Mouse (Mus musculus) forelimb bud, embryonic 11.5 days (tissue): ENCODE results near the gene Fancg.

Experiments used
- DNase-seq: peaks from one replicate; pipeline ENCODE4 v3.0.0-alpha.2; 2012; ENCODE audit warnings: low read depth, low spot score

Fancg gene

DNA sequence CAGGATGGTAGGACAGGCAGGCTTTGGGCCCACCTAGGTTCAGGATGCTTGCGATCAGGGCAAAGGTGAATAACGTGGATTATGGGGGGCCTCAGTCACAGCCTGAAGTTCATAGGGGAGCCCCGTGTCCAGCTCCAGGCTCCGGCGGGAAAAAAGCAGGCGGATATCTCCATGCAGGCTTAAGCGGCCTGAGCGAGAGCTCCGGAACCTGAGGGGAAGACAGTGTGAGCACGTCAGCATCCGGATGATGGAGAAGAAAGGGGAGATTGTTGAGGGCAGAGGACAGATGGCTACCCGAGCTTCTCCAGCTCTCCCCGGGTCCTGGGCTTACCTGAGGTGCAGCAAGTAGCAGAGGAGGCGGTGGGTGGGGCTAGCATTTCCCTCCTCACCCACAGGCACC lies 23.2 kb upstream of the Fancg start:
- DNase-seq: no peak

DNA sequence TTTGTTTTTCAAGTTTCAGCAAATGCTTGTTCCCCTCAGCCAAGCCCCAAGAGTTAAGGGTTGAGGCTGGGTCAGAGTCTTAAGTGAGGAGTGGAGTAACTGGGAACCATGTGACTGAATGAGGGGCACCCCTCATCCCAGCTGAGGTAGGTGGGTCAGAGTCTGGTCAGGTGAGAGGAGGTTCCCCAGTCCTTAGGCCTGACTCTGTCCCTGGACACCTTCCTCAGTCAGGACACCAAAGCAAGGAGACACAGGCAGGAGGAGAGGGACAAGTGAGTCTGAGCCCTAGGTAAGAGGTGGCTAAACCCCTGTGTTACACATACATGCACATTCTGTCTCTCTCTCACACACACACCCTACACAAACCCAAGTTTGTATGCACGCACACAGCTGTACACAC lies 22.2 kb upstream of the Fancg start:
- DNase-seq: no peak

DNA sequence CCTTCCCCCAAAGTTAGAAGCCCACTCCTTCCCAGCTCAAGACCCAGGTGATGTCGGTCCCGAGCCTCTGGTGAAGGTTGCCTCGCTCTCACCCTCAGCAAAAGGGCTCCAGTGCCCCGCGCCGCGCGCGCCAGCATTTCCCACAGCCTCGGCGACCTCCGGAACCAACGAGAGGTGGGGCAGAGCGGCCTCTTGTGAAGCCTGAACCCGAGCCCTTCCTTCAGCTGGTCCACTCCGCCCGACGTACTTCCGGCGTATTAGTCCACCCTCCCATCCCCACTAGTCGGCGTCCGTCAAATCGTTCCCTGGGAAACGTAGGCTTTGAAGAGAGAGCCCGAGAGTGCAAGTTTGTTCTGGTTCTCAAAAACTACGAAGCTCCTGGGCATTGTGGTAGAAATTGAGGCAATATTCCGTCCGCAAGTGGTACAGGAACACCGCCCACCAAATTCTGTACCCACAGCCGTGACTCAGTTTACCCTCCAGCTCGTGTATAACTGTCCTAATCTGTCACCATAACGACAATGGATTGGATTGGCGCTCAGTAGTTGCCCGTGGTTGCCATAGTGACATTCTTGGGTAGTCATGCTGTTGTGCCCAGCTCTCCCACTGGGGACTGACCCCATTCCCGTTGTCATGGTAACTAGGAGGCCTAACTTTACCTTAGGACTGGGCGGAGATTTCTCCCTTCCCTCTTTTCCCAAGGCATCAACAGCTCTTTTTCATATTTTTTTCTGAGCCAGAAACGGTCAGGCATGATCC lies 21.1 kb upstream of the Fancg start, which contains the start of gene Stoml2:
TSS of gene Stoml2 (minus strand) at position 474 of the 759 bp plus-strand sequence.
- DNase-seq: peak; percentile 91

DNA sequence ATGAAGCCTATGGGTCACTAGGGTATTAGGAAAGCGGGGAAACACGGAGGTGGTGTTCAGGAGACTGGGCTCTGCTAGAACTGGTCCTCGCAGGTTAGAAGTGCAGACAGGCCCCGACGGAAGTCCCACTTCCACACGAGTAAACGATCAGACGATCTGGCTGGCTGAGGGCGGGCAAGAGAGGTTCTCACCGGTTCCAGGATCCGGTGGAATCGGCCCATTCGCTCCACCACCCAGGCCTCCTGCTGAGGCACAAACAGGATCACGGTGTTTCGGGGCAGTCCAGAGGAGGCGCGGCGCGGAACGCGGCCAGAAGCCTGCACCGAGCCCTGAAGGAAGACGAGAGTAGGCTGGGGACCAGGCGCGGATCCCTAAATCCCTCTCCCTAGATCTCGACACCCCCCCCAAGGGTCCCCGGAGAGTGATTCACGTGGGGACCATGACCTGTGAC lies 20.5 kb upstream of the Fancg start:
- DNase-seq: no peak

DNA sequence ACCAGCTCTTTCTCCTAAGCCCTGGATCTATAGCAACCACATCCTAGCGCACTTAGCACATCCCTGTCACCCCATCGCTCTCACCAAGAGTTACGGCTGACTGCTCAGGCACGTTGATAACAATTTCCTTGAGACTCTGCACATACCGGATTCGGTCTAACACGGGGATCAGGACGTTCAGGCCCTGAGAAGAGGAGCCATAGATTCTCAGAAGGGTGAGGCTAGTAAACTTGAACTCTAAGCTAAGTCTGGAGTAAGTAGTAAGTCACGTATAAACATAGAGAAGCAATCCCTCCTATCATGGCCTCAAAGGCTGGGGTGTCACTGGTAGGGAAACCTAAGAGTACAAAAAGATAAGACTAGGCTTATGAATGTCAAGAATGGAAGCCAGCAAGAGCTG lies 20.0 kb upstream of the Fancg start:
- DNase-seq: no peak

DNA sequence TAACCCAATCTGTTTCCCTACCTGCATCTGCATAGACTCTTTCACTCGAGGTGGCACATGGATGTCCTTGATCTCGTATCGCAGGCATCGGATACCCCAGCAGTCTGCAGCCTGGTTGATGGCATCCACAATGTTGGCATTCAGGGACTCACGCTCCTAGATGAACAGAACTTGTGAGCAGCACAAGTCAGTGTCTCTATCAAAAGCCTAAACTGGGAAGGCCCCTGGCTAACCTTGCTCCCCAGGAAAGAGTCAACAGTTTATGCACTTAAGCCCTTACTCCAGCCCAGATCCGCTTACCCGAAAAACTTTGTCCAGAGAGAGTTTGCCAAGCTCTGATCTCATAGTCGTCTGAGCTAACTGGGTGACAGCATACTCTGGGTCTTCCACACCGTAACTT lies 19.4 kb upstream of the Fancg start:
- DNase-seq: no peak

DNA sequence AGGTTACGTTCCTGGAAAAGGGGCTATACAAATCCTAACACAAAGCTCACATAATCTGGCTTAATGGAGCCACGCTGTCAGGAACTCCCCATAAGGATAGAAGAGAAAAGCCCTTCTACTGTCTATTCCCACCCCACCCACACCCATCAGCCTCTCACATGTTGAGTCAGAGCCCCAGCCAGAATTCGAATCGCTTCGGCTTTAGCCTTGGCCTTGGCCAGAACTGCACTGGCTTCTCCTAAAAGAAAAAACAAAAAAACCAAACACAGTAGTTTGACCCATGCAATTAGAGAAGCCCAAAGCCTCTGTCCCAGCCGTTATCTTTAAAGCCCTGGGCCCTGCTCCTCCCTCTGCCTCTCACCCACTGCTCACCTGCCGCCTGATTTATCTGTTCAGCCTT lies 18.8 kb upstream of the Fancg start:
- DNase-seq: no peak

DNA sequence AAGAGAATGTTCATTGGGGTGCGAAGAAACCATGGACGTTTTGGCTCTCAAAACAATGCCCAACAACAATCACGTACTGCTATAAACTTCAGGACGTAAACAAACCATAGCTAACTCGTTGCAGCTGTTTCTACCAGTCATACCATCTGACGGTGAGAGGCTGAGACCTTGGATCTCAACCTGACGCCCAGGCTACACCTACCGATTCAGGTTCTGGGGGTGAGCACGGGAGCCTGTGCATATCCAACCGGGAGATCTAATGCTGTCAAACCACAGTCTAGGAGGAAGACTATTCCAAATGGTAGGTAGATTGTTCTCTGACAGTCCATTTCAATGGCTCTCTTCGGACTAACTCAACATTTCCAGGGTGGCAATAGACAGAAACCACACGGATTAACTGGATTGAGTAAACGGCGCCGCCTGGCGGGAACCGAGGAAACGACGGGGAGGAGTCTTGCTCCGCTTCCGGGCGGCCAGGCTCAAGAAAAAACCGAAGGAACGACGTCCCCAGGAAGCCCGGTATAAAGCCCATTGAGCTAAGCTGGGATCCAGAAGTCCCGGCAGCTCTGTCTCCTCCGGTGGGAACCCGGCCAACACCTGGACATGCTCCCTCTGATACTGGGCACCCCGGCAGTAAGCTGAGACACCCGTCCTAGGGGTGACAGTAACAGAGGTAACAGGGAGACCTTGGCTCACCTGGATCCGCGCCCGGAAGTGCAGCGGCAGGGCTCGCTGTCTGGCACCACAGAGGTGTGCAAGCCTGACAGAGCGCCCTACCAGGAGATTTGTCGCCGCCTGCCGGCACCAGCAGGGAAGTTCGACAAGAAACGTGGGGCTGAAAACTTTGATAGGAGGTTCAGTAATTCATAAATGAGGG lies 15.0 kb upstream of the Fancg start, which contains the start of gene Pigo:
TSS of gene Pigo (minus strand) at position 736 of the 877 bp plus-strand sequence.
- DNase-seq: peak; percentile 92

DNA sequence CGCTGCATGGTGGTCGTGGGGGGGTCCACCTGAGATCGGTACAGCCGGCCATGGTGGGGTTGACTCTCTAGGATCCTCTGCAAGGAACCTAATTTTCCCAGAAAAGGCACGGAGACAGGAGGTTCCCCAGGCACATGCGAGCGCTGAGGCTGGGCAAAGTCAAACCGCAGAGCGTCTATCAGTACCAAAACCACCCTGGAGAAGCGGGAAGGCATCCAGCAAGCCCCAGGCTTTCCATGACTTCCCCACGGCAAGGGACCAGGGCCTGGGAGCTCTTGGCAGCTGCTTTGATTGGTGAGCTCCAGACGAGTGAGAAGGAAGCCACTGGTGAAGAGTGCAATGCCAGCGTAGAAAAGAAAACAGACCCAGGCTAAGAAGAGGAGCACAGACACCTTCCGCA lies 14.4 kb upstream of the Fancg start:
- no peak for DNase-seq

DNA sequence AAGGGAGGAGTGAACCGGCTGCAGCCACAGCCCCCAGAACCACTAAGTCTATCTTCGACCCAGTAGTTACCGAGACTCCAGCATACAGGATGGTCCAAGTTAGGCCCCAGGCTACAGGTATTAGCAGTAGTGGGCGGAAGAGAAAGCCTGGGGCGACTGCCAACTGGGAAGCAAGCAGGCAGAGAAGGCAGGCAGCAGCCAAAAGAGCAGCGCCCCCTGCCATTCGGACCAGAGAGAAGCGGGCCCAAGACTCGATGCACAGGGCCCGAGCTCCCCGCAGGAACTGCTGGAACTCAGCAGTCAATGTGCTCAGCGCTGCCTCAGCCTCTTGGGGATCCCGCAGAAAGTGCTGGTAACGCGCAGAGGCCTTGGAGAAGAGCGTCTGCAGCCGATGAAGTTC lies 11.0 kb upstream of the Fancg start:
- DNase-seq: no peak

DNA sequence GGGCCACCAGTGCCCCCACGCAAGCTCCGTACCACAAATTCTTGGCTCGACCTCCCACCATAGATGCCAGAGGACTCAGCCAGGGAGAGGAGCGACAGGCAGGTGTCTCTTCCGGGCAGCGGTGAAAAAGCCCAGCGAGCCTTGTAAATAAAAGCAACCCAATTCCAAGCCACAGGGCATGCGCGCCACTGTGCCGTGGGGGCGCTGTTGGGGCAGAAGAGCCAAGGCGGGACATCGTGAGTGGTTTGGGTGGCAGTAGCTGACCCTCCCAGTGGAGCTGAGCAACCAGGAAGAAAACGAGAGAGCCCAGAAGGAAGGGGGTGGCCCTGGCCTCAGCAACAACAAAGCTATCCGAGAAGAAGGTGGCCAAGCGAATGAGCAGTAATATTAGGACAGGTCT lies 10.6 kb upstream of the Fancg start:
- DNase-seq: no peak

DNA sequence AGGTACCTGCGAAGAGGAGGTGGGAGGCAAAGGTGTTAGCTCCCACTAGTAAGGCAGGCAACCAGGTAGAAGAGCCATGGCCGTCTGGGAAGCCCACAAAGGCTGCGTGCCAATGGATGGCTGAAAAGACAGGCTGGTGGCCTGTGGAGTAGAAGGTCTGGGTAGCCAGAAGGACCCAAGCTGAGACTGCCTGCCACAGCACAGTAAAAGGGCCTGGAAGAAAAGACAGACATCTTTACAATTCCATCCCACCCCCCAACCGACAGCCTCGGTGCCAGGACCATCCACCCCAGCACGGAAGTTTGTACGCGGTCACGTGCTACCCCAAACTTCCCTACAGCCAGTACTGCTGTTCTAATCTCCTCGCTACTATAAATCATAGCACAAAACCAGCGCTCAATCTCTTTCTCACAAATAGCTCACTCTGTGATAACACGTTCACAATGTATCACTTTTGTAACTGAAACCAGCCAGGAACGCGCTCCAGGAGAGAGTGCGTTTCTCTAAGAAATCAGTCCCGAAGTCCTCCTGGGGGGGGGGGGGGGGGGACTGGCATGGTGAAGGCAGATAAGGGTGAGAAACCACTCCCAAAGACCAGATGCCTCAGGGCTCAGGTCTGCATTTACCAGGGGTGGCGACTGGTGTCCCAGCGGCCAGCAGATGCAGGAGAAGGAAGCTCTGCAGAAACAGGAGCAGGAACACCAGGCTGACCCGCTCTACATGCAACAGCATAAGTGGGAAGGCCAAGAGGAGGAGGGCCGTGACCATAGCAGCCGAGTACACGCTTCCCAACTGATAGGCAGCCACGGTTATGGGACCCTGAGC lies 9.5 kb upstream of the Fancg start:
- no peak for DNase-seq

DNA sequence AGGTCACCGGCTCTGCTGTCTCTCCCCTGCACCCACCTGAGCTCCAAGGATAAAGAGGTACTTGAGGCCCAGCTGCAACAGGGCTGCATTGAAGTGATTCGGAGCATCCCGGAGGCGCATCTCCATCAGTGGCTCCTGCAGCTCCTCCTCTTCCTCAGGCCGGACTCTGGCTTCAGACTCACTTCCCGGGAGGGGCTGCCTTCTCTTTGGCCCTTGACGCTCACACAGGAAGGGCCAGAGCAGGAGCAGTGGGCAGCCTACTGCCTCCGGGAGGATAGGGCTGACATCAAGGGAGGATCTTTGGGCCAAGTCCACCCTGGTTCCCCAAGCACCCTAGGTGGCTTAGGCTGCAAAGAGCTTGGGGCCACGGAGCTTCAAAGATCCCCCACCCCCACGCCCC lies 8.9 kb upstream of the Fancg start:
- no peak for DNase-seq

DNA sequence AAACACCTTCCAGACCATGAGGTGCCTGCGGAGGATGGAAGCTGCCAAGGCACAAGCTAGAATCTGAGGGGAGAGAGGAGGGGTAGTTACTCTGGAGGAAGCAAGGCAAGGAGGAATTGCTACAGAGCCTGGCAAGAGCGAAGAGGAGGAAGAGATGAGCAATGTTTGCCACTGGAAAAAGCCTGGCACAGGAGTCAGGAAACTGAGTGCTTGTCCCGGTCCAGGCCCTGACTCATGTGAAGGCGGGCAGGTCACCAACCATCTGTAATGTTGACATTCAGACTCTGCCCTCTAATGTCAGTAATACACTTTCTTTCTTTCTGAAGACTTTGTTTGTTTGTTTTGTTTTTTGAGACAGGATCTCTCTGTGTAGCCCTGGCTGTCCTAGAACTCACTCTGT lies 7.8 kb upstream of the Fancg start:
- no peak for DNase-seq

DNA sequence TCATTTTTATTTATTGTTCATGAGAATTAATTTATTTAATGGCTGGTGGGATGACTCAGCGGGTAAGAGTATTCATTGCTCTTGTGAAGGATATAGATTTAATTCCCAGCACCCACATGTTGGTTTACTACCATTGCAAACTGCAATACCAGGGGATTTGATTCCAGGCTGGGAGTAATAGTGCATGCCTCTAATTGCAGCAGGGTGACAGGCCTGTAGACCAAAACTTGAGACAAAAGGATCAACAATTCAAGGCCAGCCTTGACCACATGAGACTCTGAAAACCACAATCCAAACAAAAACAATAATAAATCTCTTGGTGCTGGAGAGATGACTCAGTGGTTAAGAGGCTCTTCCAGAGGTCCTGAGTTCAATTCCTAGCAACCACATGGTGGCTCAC lies 1.8 kb upstream of the Fancg start:
- no peak for DNase-seq

DNA sequence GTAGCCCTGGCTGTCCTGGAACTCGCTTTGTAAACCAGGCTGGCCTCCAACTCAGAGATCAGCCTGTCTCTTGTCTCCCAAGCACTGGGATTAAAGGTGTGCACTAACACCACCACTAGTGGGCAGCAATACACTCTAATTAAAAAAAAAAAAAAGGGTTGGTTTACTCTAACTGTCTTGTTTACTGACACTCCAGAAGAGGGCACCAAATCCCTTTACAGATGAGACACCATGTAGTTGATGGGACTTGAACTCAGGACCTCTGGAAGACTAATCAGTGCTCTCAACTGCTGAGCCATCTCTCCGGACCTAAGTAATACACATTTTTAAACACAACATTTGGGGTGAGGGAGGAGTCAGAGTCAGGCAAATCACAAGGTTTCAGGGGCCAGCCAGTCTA lies 4.5 kb downstream of the Fancg start:
- DNase-seq: peak; percentile 34

DNA sequence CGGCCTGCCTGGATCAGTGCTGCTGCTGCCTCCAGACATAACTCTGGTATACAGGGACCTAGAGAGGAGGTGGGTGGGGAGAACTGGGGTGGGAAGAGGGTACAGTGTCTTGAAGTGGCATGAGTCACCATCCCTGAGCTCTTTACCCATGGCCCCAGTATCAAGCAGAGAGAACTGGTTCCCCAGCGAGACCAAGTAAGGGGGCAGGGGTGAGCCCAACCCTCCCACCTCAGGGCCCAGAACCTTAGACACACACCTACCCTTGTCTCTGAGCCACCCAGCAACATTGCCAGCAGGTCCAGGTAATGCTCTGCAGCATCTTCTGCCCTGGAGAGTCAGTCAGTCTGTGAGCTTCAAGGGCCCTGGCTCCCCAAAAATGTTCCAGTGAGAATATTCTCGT lies 5.4 kb downstream of the Fancg start:
- no peak for DNase-seq

DNA sequence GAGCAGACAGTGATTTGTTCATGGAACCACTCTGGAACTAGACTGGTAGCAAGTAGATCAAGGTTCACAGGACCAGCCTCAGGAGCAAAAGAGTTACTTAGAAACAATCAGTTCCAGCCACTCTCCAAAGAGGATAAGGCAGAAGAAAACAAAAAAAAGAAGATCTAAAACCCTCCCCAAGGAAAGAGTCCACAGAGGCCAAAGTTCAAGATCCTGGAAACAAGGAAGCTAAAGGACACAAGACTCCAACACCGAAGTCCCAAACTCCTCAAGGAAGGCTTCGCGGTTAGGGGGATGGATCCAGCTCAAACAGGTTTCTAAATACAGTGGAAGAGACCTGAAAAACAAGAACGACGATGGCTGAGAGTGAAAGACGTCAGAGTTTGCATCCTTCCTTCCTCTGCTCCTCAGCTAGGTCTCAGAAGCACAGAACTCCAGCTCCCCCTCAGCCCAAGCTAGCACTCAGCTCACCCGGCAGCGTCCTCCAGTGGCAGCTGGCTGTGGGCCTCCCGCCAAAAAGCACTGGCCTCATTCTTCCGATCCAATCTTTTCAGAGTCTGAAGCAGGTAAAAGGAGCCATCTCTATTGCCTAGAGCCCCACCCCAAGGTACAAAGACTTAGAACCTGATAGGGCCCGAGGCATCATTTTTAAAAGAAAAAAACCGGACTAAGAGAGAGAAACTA lies 7.4 kb downstream of the Fancg start:
- no peak for DNase-seq

DNA sequence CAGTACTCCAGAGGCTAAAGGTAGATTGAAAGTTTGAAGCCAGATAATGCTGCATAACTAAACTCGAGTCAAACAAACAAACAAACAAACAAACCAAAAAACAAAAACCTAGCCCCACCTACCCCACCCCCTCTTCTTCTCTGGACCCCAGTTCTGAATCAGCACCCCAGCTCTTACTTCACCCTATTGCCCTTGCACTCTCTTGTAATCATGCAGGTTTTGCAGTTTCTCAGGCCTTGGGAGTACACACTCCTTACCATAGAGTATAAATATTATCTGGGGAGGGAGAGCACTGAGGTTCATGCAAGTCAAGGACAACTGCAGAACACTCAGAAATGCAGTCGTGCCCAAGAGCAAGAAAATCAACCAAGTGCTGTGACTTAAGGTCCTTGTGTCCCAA lies 9.0 kb downstream of the Fancg start:
- DNase-seq: no peak

DNA sequence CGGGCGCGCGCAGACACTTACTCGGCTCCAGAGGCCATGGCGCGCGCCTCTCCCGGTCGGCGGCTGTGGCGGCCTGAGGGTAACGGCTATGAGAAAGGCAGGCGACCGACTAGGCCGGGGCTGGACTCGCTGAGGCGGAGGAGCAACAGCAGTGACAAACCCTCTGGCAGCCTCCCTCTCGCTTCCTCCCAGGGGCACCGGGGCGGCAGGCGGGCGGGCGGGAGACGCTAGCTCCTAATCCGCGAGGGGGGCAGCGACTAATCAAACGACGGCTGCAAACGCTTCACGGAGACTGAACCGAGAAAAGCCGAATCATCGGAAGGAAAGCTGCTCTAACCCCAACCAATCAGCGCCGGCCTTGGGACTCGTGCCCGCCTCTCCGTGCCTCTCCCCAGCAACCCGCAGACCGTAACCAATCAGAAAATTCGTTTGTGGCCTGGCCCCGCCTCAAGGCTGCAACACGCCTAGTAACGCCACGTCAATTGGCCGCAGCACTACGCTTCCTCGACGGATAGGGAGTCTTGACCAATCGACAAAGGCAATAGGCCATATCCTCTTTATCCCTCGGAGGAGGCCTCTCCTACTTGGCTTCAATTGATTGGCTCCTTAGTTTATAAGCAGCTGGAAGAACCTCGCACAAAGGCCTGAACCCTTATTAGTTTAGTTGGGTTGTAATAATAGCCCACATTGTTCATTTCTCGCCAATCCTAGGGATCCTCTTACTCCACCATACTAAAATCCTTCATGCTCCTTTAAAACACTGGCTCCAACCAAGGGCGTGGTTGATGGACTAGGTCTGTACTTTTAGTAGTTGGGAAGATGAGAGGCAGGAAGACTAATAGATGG lies 9.9 kb downstream of the Fancg start, which contains the start of gene Vcp:
TSS of gene Vcp (minus strand) at position 367 of the 846 bp plus-strand sequence.
- peak; percentile 99 for DNase-seq
